Mouse (Mus musculus) erythroblast, embryonic 14.5 days (primary cell): Measurements from ENCODE around the gene Pde11a. TPM values are rescaled to one million over a fixed set of nuclear protein-coding genes. Genes with fewer than 3 reads are reported as not detected.

Experiments used
- H3K27me3 ChIP-seq: 2 replicates; pipeline ENCODE4 v1.6.1; 2012; ENCODE audit warnings: inconsistent platforms; ENCODE audit not compliant: control insufficient read depth
- H3K36me3 ChIP-seq: 2 replicates; pipeline ENCODE4 v1.6.1; 2012; ENCODE audit warnings: mild to moderate bottlenecking, inconsistent platforms; ENCODE audit not compliant: control insufficient read depth
- H3K4me1 ChIP-seq: 2 replicates; pipeline ENCODE4 v1.6.1; 2012; ENCODE audit warnings: inconsistent platforms; ENCODE audit not compliant: control insufficient read depth
- H3K4me3 ChIP-seq: replicated peaks from 2 replicates; pipeline ENCODE3; 2012; ENCODE audit warnings: moderate library complexity, mild to moderate bottlenecking, inconsistent platforms
- H3K9me3 ChIP-seq: 2 replicates; pipeline ENCODE4 v1.6.1; 2012; ENCODE audit warnings: low read length, inconsistent platforms, mixed read lengths; ENCODE audit not compliant: control insufficient read depth
- GATA1 ChIP-seq: IDR thresholded peaks from 2 replicates; pipeline ENCODE4 v1.6.1; 2012; ENCODE audit warnings: low read length, inconsistent platforms, mixed read lengths
- TAL1 ChIP-seq: IDR thresholded peaks from 3 replicates; pipeline ENCODE4 v1.6.1; 2012; ENCODE audit warnings: low read length, inconsistent platforms, mixed read lengths
- polyA plus RNA-seq: library from polyadenylated mRNA; stranded (reverse); fragments of >175 nt; gene quantifications from 2 replicates; pipeline ENCODE4 v1.2.3, GENCODE M21; 2012

The Pde11a gene
- polyA plus RNA-seq, 1 experiment, result not detected

- Histone ChIP-seq H3K36me3 (no peaks in the 10 kb centered on the region), H3K27me3 (no peaks in the 10 kb centered on the region), H3K9me3 (no peaks in the 10 kb centered on the region), H3K4me1 (peaks cover 2% of the 10 kb centered on the region; the same call in 1 of the 2 replicates), H3K4me3 (no peak overlapping the region)
- TF ChIP-seq TAL1 (no peak), GATA1 (no peak)
Observed at GRCm38 (mm10) chr2:76042210-76042609, 296.4 kb downstream of the Pde11a start.

DNA sequence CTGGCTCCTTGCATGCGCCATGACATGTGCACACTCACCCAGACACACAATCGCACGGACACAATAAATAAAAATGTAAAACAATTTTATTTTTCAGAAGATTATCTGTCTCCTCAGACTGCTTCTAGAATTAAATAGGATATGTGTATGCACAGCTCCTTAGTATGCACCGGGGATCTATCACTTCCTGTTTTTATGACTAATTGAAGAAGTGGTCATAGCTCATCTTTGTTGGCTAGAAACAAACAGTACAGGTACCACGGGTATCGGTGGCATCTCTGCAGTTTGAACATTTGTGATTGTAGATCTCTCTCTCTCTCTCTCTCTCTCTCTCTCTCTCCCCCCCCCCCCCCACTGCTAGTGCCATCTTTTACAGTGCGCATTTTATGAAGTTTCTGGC lies 298.5 kb downstream of the Pde11a start:
- no peaks in the 10 kb centered on the region for H3K9me3 ChIP-seq
- TF ChIP-seq TAL1 (no peak), GATA1 (no peak)
- no peaks in the 10 kb centered on the region for H3K36me3 ChIP-seq
- no peak overlapping the region for H3K4me3 ChIP-seq
- H3K27me3 ChIP-seq, result no peaks in the 10 kb centered on the region
- peaks cover 2% of the 10 kb centered on the region; the same call in 1 of the 2 replicates for H3K4me1 ChIP-seq

DNA sequence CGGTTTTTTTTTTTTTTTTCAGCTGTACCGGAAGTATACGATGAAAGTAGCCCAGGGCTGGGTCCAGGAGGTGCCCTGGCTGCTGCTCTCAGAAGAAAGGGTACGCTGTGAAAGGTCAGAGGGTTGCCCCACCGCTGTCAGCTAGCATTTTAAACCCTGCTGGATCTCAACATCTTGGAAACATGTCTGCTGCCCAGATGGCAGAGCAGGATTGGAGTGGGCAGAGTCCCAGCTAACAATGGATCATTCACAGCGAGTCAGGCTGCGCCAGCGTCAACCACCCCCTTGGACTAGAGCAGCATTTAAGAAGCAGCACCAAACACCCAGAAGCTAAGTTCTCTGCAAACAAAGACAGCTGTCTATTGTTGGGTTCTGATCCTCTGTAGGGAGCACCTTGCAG lies 308.5 kb downstream of the Pde11a start:
- H3K4me1 ChIP-seq, result no peaks in the 10 kb centered on the region
- no peaks in the 10 kb centered on the region for H3K9me3 ChIP-seq
- TF ChIP-seq GATA1 (no peak), TAL1 (no peak)
- no peak overlapping the region for H3K4me3 ChIP-seq
- H3K27me3 ChIP-seq, result peaks cover 8% of the 10 kb centered on the region
- H3K36me3 ChIP-seq, result no peaks in the 10 kb centered on the region

- H3K27me3 ChIP-seq, result peaks cover 8% of the 10 kb centered on the region
- no peak for TF ChIP-seq GATA1
- no peak for TF ChIP-seq TAL1
- no peaks in the 10 kb centered on the region for H3K4me1 ChIP-seq
Observed at GRCm38 (mm10) chr2:76029081-76029901, 309.3 kb downstream of the Pde11a start.

GRCm38 (mm10) chr2:76016890-76017289 lies 321.7 kb downstream of the Pde11a start:
- no peak overlapping the region for H3K4me3 ChIP-seq
- TF ChIP-seq GATA1 (no peak), TAL1 (no peak)
- H3K27me3 ChIP-seq, result no peaks in the 10 kb centered on the region
- no peaks in the 10 kb centered on the region for H3K36me3 ChIP-seq
- no peaks in the 10 kb centered on the region for H3K4me1 ChIP-seq
- H3K9me3 ChIP-seq, result no peaks in the 10 kb centered on the region

More at GRCm38 (mm10) chr2:76029081-76029901, 309.3 kb downstream of the Pde11a start:
- Histone ChIP-seq H3K9me3 (no peaks in the 10 kb centered on the region), H3K4me3 (no peak overlapping the region), H3K36me3 (no peaks in the 10 kb centered on the region)

DNA sequence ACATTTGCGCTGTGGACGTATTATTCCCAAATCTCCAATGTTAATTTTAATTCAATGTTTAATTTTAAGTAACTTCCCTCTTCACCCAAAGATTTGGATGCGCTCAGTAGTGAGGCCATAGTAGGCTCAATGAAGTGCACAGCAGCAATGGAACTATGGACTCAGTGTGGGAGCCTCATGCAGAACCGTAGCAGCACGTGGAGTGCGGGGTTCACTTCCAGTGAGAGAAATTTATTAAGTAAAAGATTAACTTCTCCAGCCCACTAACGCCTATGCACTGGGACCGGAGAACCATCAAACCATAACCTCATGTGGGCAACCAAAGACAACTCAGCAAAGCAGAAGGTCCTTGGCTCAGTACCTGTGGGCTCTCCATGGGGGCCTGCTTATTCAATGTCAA lies 322.4 kb downstream of the Pde11a start:
- Histone ChIP-seq H3K9me3 (no peaks in the 10 kb centered on the region), H3K27me3 (no peaks in the 10 kb centered on the region), H3K36me3 (no peaks in the 10 kb centered on the region), H3K4me1 (no peaks in the 10 kb centered on the region), H3K4me3 (no peak overlapping the region)
- no peak for TF ChIP-seq GATA1
- no peak for TF ChIP-seq TAL1

DNA sequence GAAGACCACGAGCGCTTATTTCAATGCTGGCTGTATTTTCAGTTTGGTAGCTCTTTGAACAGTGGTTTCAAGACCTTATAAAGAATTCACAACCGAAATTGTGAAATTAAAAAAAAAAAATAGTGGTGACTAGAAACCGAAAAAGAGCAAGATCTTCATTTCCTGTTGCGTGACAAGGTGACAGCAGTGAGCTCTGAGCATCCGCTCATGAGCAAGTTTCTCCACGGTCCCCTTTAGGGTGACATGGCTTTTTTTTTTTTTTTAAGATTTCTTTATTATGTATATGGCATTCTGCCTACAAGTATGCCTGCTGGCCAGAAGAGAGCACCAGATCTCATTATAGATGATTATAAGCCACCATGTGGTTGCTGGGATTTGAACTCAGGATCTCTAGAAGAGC lies 323.1 kb downstream of the Pde11a start:
- TF ChIP-seq TAL1, result no peak
- no peak for TF ChIP-seq GATA1
- no peaks in the 10 kb centered on the region for H3K36me3 ChIP-seq
- H3K4me3 ChIP-seq, result no peak overlapping the region
- no peaks in the 10 kb centered on the region for H3K27me3 ChIP-seq
- H3K9me3 ChIP-seq, result no peaks in the 10 kb centered on the region
- no peaks in the 10 kb centered on the region for H3K4me1 ChIP-seq

DNA sequence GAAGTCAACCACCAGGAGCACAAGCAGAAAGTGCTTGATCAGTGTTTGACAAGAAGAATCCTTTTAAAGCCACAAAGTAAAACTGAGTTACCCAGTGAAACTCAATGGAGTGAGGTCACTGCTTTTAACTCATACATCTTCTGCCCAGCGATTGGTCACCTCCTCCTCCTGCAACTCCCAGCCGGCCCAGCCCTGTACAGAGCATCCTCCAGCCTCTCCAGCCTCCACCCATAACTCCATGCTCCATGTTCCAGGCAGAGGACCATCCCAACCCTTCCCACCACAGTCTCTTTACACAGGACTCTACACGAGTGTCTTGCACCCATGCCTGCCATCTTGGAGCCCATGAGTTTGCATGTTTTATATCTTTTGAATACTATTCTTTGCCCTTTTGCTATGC lies 323.9 kb downstream of the Pde11a start:
- no peak overlapping the region for H3K4me3 ChIP-seq
- H3K27me3 ChIP-seq, result no peaks in the 10 kb centered on the region
- no peaks in the 10 kb centered on the region for H3K4me1 ChIP-seq
- no peaks in the 10 kb centered on the region for H3K9me3 ChIP-seq
- no peaks in the 10 kb centered on the region for H3K36me3 ChIP-seq
- TF ChIP-seq TAL1, result no peak
- no peak for TF ChIP-seq GATA1

DNA sequence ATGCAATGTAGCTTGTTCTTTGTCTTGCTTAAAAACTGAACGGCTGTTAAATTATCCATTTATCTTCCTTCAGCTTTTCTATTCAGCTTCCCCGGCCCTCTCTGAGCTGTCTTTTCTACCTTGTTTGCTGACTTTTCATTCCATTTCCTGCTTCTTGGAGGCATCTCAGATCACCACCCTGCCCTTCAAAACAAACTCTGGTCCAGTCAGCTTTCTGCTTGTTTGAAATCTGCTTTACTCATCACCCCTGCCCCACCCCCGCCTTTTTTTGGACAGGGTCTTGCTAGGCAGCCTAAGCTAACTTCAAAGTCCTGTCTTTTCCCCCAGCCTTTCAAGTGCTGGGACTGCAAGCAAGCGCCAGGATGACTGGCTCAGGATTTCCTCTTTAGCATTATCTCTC lies 332.4 kb downstream of the Pde11a start:
- TF ChIP-seq TAL1 (no peak), GATA1 (no peak)
- Histone ChIP-seq H3K27me3 (no peaks in the 10 kb centered on the region), H3K9me3 (no peaks in the 10 kb centered on the region), H3K4me3 (no peak overlapping the region), H3K36me3 (no peaks in the 10 kb centered on the region), H3K4me1 (no peaks in the 10 kb centered on the region; the same call in 1 of the 2 replicates)
